Mouse (Mus musculus) midbrain, embryonic 14.5 days (tissue): ENCODE data around the gene Car15. TPM values are rescaled to one million over a fixed set of nuclear protein-coding genes. Genes with fewer than 3 reads are reported as not detected.

Source experiments
- ATAC-seq: fragments of 200-750 bp; cut with Nextera tagmentation; 2 replicates; pipeline ENCODE4 v1.8.0; 2017; ENCODE audit warnings: moderate number of reproducible peaks, moderate library complexity; ENCODE audit not compliant: low FRiP score, low TSS enrichment
- DNase-seq: peaks from one replicate; pipeline ENCODE4 v3.0.0-alpha.2; 2015
- H3K27ac ChIP-seq: fragments of 300-500 bp; sonication (generic); replicated peaks from 2 replicates; pipeline ENCODE4 v1.5.1; 2014; ENCODE audit warnings: mild to moderate bottlenecking, low read depth, low read length, moderate library complexity
- H3K27me3 ChIP-seq: fragments of 300-500 bp; sonication (generic); 2 replicates; pipeline ENCODE4 v1.6.1; 2014; ENCODE audit warnings: low read length, control low read depth, mixed read lengths; ENCODE audit not compliant: control insufficient read depth, insufficient read depth
- H3K36me3 ChIP-seq: fragments of 300-500 bp; sonication (generic); 2 replicates; pipeline ENCODE4 v1.6.1; 2014; ENCODE audit warnings: low read length, control low read depth; ENCODE audit not compliant: control insufficient read depth, insufficient read depth
- H3K4me1 ChIP-seq: fragments of 300-500 bp; sonication (generic); 2 replicates; pipeline ENCODE4 v1.6.1; 2014; ENCODE audit warnings: mild to moderate bottlenecking, antibody characterized with exemption, low read length, control low read depth; ENCODE audit not compliant: control insufficient read depth, insufficient read depth
- H3K4me2 ChIP-seq: fragments of 300-500 bp; sonication (generic); 2 replicates; pipeline ENCODE4 v1.6.1; 2014; ENCODE audit warnings: mild to moderate bottlenecking, low read length, moderate library complexity
- H3K4me3 ChIP-seq: fragments of 300-500 bp; sonication (generic); replicated peaks from 2 replicates; pipeline ENCODE4 v1.5.1; 2014; ENCODE audit warnings: low read depth, low read length
- H3K9ac ChIP-seq: fragments of 300-500 bp; sonication (generic); replicated peaks from 2 replicates; pipeline ENCODE4 v1.6.1; 2014; ENCODE audit warnings: mild to moderate bottlenecking, low read length, moderate library complexity
- H3K9me3 ChIP-seq: fragments of 300-500 bp; sonication (generic); 2 replicates; pipeline ENCODE4 v1.6.1; 2016; ENCODE audit warnings: low read length, control low read depth, mixed read lengths; ENCODE audit not compliant: control insufficient read depth
- WGBS: fragments of 180-500 bp; shearing (Covaris S2); extraction: QIAGEN DNeasy Blood & Tissue Kit; methylation state at CpG from one replicate; pipeline ENCODE4 v1.1.7; 2014; 5-methylcytosine and 5-hydroxymethylcytosine counted together
- polyA plus RNA-seq: library from polyadenylated mRNA; unstranded; fragments of >200 nt; fragmentation: Nextera tagmentation; extraction: Ambion mirVana; gene quantifications from 2 replicates; pipeline ENCODE4 v1.2.1, GENCODE M21; 2014

Car15 gene
- polyA plus RNA-seq, 1 experiment from 2014 or later: 3.9 TPM

DNA sequence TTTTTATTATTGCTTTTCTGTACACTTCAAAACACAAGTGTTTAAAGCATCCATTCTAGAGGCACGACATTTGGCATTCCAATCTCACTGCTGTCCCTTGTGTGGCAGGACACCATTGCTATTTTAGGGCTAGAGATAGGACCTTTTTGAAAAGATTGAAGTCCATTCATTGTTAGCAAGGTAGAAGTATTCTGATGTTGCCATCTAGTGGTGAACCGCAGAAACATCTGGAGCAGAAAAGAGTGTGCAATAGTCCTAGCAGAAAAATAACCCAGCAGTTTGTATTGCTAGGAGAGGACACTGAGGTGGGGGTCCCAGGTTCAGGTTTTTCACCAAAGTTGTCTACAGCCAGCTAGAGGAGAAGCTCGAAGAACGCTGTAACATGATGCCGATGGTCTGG is 26.0 kb downstream of the Car15 start:
- no peaks in the 10 kb centered on the region for H3K9me3 ChIP-seq
- ATAC-seq (no peak), DNase-seq (peak; percentile 84)
- H3K4me1 ChIP-seq: peaks cover 14% of the 10 kb centered on the region
- 8% methylated on average over 5 of the region's 5 CpGs for whole genome bisulfite sequencing
- no peak overlapping the region for H3K27ac ChIP-seq
- no peak overlapping the region for H3K4me3 ChIP-seq
- no peaks in the 10 kb centered on the region for H3K36me3 ChIP-seq
- no peak overlapping the region for H3K4me2 ChIP-seq
- peaks cover 8% of the 10 kb centered on the region; the same call in 1 of the 2 replicates for H3K27me3 ChIP-seq
- no peak overlapping the region for H3K9ac ChIP-seq

DNA sequence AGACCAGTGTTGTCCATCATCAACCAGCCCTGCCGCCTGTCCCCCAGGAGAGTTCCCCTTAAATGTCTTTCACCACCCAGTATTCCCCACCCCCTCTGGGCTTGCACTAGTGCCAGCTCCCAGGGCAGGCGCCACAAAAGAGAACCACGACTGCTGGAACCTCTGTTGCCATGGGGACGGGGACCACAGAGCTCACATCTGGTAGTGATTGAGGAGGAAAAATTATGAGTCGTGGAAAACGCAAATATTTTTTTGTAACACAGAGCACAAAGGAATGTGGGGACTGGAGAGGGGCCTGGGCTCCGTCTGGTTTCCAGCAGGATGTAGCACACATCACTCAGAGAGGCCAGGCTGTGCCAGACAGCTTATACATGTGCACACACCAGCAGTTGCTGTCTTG is 28.5 kb downstream of the Car15 start:
- H3K4me2 ChIP-seq: no peak overlapping the region
- H3K27me3 ChIP-seq: peaks cover 27% of the 10 kb centered on the region
- ATAC-seq (no peak), DNase-seq (peak; percentile 56)
- WGBS: 25% methylated on average over 7 of the region's 7 CpGs
- no peak overlapping the region for H3K9ac ChIP-seq
- no peak overlapping the region for H3K4me3 ChIP-seq
- H3K27ac ChIP-seq: no peak overlapping the region
- H3K4me1 ChIP-seq: peaks cover 10% of the 10 kb centered on the region
- no peaks in the 10 kb centered on the region for H3K9me3 ChIP-seq
- no peaks in the 10 kb centered on the region for H3K36me3 ChIP-seq

DNA sequence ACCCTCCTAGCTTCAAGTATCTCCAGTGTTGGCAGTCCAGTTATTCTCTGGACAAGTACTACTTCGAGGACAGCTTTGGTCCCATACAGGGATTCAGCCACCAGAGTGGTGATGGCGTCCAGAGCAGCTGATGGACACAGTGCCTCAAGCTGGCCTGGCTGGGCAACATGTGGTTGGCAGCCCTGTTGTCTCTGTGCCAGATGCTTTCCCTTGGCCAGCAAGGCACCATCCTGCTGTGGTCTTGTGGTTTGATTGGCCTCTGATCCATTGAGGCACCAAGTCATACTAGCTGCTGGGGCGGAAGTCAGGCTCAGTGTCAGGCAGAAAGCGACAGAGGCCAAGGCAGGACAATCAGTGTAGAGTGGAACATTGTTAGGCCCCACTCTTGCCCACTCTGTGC is 29.0 kb downstream of the Car15 start:
- no peaks in the 10 kb centered on the region for H3K9me3 ChIP-seq
- H3K27me3 ChIP-seq: peaks cover 32% of the 10 kb centered on the region
- no peak overlapping the region for H3K9ac ChIP-seq
- no peak overlapping the region for H3K27ac ChIP-seq
- DNase-seq (no peak), ATAC-seq (no peak)
- H3K36me3 ChIP-seq: no peaks in the 10 kb centered on the region
- H3K4me2 ChIP-seq: no peak overlapping the region
- H3K4me1 ChIP-seq: peaks cover 10% of the 10 kb centered on the region
- WGBS: 86% methylated on average over 4 of the region's 4 CpGs
- H3K4me3 ChIP-seq: no peak overlapping the region

DNA sequence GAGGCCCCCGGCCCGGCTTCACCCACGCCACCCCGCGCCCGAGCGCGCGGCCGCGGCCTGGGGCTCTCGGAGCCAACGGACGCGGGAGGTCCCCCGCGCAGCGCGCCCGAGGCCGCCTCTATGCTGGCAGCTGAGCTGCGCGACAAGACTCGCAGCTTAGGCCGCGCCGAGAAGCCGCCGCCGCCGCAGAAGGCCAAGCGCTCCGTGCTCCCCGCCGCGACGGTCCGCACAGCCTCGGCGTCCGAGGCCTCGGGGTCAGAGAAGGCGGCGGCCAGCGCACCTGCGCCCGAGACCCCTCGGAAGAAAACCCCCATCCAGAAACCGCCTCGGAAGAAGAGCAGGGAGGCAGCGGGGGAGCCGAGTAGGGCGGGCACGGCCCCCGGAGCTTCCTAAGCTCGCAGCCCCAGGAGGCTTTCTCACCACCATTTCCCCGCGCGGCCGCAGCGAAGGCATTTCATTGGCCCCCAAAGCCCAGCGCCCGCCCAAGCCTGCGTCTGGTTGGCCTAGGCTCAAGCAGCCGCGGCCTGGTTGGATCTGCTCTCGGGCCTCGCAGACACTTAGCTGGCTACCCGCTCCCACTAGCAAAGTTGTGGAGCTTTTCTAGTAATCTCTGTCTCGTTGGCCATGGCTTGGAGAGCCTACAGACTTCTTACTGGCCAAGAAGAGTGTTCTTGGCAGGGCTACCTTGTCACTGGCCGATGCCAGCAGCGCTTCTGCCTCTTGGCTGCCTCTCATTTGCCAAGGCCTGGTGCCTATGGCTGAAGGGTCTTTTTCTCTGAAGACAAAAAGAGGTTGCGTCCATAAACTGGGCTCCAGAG is 30.8 kb downstream of the Car15 start:
- peak overlapping the region; percentile 97 for H3K4me2 ChIP-seq
- H3K27me3 ChIP-seq: peaks cover 49% of the 10 kb centered on the region
- peak overlapping the region; percentile 61 for H3K4me3 ChIP-seq
- peak overlapping the region; percentile 85 for H3K27ac ChIP-seq
- H3K9ac ChIP-seq: peak overlapping the region; percentile 89
- 2% methylated on average over 72 of the region's 73 CpGs for WGBS
- no peaks in the 10 kb centered on the region for H3K9me3 ChIP-seq
- ATAC-seq (peak; percentile 85), DNase-seq (peak; percentile 97)
- H3K4me1 ChIP-seq: peaks cover 22% of the 10 kb centered on the region
- H3K36me3 ChIP-seq: no peaks in the 10 kb centered on the region

DNA sequence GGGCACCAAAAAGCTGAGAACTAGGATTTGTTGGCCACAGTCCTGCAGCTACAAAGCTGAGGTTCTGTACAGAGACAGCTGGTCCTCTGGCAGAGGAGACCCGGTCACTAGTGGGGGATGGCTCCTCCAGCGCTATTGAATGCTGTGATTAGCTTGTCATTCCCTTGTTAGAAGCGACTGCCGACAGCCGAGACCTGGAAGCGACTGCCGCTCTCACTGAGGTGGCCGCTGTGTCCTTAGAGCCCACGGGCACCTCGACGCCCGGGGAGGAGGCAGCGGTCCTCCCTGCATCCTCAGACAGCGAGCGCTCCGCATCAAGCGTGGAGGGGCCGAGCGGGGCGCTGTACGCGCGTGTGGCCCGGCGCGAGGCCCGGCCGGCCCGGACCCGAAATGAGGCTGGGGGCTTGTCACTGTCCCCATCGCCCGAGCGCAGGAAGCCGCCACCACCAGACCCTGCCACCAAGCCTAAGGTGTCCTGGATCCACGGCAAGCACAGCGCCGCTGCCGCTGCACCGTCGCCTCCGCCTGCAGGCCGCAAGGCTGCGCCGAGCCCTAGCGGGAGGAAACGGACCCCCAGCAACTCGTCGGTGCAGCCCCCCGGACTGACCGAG is 31.5 kb downstream of the Car15 start:
- Histone ChIP-seq H3K4me3 (peak overlapping the region; percentile 61), H3K4me1 (peaks cover 24% of the 10 kb centered on the region), H3K9ac (peak overlapping the region; percentile 89), H3K27ac (peak overlapping the region; percentile 85), H3K27me3 (peaks cover 56% of the 10 kb centered on the region), H3K9me3 (no peaks in the 10 kb centered on the region), H3K36me3 (no peaks in the 10 kb centered on the region), H3K4me2 (peak overlapping the region; percentile 97)
- WGBS: under 1% methylated on average over 50 of the region's 50 CpGs
- ATAC-seq (peak; percentile 13; the same call in 1 of the 2 replicates), DNase-seq (no peak)

DNA sequence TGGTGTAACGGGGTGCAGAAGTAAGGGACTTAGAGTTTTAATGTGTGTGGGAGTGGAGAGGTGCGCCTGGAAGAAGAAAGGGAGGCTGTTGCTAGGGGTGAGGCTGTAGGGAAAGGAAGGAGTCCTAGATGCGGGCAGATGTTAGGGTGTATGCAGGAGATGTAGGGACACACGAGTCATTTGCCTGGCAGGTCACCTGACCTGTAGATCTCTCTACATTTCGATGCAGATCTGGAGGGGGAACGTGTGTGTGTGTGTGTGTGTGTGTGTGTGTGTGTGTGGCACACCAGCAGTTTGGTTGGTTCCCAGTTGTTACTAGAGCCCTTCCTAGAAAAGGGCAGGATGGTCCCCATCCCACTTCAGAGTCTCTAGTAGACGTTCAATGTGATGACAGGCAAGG is 33.2 kb downstream of the Car15 start:
- DNase-seq: no peak
- Histone ChIP-seq H3K4me2 (peak overlapping the region; percentile 53), H3K27me3 (peaks cover 71% of the 10 kb centered on the region), H3K36me3 (no peaks in the 10 kb centered on the region), H3K9ac (no peak overlapping the region), H3K9me3 (no peaks in the 10 kb centered on the region), H3K4me3 (no peak overlapping the region; the same call in 1 of the 2 replicates), H3K27ac (no peak overlapping the region), H3K4me1 (peaks cover 24% of the 10 kb centered on the region)
- 4% methylated on average over 7 of the region's 7 CpGs for WGBS
- no peak for ATAC-seq

DNA sequence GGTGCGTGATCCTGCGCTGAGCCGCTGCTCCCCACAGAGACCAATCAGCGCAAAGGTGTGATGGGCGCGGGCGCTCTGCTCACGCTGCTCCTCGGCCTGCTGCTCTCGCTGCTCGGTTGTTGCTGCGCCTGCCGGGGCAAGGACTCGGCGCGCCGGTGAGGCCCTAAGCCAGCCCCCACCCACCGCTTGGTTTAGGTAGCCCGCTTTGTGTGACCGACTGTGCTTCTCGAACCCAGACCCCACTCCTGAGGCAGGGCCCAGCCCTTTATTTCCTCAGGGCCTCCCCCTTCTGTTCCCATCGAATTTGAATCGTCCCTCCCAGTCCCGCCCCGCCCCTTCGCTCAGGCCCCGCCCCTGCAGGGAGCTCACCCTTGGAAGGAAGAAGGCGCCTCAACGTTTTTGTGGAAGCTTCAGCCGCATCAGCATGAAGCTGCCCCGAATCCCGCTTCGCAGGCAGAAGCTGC is 33.7 kb downstream of the Car15 start:
- no peaks in the 10 kb centered on the region for H3K9me3 ChIP-seq
- H3K9ac ChIP-seq: no peak overlapping the region
- peak overlapping the region; percentile 18 for H3K4me3 ChIP-seq
- peak; percentile 57 for DNase-seq
- peak overlapping the region; percentile 53 for H3K4me2 ChIP-seq
- H3K27ac ChIP-seq: no peak overlapping the region
- WGBS: 1% methylated on average over 33 of the region's 33 CpGs
- H3K4me1 ChIP-seq: peaks cover 21% of the 10 kb centered on the region
- peaks cover 76% of the 10 kb centered on the region for H3K27me3 ChIP-seq
- H3K36me3 ChIP-seq: no peaks in the 10 kb centered on the region
- no peak for ATAC-seq

DNA sequence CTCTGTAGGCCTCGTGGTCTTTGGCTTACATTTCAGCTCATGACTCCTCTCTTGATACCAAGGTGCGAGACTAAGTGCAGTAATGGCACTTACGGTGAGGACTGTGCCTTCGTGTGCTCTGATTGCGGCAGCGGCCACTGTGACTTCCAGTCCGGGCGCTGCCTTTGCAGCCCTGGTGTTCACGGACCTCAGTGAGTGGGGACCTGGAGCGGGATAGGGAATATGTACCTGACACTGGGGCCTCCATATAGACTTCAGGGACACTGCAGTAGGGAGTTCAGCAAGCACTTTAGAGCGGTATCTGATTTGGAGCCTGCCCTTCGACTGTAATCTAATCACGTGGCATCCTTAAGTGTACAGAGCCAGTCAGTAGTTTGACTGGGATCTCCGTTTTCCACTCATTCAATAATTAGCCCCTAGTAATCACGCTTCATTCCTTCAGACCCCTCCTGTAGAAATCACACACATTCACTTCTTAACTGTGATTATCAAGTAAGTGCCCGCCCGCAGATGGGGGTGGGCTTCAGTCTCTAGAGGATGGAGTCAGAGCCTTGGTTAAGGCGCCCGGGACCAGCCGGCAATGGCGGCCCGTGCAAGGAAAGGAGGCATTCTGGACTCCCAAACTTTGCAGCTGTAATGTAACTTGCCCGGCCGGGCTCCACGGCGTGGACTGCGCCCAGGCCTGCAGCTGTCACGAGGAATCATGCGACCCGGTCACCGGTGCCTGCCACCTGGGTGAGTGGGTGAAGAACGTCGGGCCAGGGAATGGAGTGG is 34.3 kb downstream of the Car15 start:
- Histone ChIP-seq H3K36me3 (no peaks in the 10 kb centered on the region), H3K9me3 (no peaks in the 10 kb centered on the region), H3K4me1 (peaks cover 18% of the 10 kb centered on the region), H3K27ac (no peak overlapping the region), H3K4me3 (peak overlapping the region; percentile 35), H3K4me2 (peak overlapping the region; percentile 59), H3K9ac (peak overlapping the region; percentile 31; the same call in 1 of the 2 replicates), H3K27me3 (peaks cover 82% of the 10 kb centered on the region)
- 5% methylated on average over 33 of the region's 33 CpGs for WGBS
- ATAC-seq (no peak), DNase-seq (peak; percentile 23)
